Mouse (Mus musculus) forelimb bud, embryonic 11.5 days (tissue): Measurements from ENCODE around the gene Chd1.

ENCODE experiments used
- DNase-seq: peaks from one replicate; pipeline ENCODE4 v3.0.0-alpha.2; 2012; ENCODE audit warnings: low read depth, low spot score

Gene Chd1

GRCm38 (mm10) chr17:15704475-15705300, at the start of gene Chd1:
Gene Chd1 (plus strand): TSS chr17:15704967.
- DNase-seq, result peak; percentile 85

DNA sequence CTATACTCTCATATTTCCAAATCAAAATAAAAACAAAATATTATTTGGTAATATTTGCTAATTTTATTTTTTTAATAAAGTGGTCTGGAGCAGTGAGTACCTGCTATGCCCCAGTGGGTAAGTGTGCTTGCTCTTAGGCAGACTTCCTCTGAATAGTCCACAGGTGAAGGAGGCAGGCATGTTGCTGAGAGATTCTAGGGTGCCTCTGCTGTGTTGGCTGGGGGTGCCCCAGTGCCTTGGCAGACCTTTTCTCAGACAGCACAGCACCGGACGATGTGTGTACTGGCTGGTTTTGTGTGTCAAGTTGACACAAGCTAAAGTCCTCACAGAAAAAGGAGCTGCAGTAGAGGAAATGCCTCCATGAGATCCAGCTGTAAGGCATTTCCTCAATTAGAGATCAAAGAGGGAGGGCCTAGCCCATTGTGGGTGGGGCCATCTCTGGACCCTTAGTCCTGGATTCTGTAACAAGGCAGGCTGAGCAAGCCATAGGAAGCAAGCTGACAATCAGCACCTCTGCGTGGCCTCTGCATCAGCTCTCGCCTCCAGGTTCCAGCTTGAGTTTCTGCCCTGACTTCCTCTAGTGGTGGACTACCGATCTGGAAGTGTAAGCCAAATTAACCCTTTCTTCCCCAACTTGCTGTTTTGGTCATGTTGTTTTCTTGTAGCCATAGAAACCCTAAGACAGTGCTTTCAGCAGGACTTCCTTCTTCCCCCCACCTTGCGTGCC, 47.7 kb upstream of the Chd1 start:
- DNase-seq, result peak; percentile 86

DNA sequence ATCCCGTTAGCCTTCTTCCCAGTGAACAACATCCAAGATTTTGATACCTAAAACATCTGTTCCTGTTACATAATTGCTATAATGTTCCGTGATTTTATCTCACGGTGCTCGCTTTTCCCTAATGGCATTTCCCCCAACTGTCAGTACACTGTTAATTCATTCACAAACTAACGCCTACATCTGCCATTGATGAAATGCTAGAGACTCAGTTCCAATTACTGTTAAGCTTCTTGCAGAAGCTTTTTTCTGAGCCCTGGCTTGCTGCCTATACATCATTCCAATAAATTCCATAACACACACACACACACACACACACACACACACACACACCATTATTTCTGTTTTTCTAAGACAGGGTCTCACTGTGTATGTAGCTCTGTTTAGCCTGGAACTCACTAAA, 31.9 kb upstream of the Chd1 start:
- no peak for DNase-seq

DNA sequence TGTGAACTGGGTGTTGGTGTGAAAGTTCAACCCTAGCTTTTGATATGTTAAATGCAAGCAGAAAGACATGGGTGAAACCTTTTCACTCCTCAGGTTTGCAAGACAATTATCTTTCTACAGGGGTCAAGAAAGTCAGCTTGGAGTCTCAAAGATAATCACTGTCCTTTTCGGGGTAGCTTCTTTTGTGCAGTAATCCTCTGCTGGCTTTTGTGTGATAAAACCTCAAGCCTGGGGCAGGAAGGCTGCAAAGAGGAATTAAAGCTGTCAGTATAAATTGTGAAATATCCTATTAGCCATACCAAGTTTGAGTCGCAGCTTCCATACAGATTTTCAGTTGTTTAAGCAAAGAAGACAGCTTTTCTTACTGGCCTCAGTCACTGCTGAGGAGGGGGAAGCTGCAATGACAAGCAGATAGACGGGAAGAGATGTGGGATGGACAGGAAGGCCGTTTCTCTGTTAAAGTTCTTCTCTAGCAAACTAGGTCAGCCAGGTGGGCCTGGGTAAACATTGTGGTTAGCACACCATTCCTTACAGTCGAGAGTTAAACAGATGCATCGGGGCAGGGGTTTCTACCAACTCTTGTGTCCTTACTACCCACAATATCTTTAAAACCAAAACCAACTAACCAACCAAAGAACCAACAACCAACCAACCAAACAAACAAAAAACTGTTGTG, 26.7 kb upstream of the Chd1 start:
- no peak for DNase-seq

- no peak for DNase-seq
Measured at GRCm38 (mm10) chr17:15679966-15680630, 24.7 kb upstream of the Chd1 start.

DNA sequence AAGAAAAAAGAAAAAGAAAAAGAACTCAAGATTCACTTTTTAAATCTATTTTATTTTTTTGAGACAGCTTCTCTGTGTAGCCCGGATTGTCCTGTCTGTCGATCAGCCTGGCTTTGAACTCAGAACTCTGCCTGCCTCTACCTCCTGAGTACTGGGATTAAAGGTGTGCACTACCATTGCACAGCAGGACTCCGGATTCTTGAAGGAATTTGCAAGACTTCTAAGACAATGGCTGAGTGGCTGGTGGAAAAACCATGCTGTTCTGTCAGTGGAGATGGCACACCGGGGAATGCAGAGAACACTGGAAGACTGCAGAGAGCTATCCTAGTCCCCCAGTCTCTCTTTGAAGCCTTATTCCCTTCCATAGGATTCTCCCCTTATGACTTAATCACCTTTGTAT, 24.1 kb upstream of the Chd1 start:
- DNase-seq, result no peak

GRCm38 (mm10) chr17:15686396-15686795, 18.4 kb upstream of the Chd1 start:
- DNase-seq, result no peak

GRCm38 (mm10) chr17:15690304-15690703, 14.5 kb upstream of the Chd1 start:
- no peak for DNase-seq

DNA sequence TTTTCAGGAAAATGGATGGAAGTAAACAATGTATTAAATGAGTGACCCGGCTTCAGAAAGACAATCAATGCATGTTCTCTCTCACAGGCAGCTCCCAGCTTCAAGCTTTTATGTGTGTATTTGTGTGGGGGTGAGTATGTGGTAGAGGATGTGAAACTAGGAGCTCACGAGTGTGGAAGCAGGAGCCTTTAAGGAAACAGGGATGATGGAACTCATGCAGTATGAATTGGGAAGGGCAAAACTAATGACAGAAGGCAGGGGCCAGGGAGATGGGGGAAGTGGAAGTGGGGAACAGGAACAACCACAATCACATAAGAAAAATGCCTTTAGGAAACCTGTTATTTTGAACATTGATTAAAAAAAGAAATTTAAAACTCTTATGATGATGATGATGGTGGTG, 9.2 kb upstream of the Chd1 start:
- no peak for DNase-seq

DNA sequence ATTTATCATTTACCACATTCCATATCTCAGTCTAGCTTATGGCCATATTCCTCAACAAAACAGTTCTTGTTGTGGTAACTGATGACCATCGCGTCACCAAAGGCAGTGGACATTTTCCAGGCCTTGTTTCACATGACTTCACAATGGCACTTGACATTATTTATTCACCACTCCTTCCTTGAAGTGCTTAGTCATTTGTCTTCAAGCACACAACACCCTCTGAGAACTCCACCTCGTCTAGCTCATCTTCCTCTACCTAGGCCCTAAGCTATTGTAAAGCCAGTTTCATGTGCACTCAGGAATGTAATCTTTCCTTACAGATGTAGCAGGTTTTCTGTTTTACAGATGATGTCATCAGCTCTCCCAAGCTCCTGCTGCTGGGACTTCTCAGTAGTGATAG, 5.8 kb upstream of the Chd1 start:
- DNase-seq, result no peak

DNA sequence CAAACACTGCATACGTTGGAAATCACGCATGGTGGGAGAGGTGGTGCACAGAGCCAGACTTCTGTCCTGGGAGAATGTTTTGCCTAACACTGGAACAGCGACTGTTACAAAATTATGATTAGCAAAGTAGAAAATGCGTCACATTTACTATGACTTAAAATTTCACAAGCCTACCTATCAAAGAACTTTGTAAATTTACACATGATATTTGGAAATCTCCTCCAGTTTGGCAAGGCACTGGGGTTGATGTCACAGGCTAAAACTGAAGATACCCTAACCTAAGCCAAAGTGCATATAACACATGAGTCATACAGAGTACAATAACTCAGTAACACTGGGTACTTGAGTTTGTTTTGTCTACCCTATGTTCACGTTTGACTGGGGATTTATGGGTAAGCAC, 3.3 kb upstream of the Chd1 start:
- DNase-seq, result no peak

- no peak for DNase-seq
Measured at GRCm38 (mm10) chr17:15704158-15704474, 651 bp upstream of the Chd1 start.

- peak; percentile 48 for DNase-seq
Measured at GRCm38 (mm10) chr17:15705303-15706284, 827 bp downstream of the Chd1 start.

DNA sequence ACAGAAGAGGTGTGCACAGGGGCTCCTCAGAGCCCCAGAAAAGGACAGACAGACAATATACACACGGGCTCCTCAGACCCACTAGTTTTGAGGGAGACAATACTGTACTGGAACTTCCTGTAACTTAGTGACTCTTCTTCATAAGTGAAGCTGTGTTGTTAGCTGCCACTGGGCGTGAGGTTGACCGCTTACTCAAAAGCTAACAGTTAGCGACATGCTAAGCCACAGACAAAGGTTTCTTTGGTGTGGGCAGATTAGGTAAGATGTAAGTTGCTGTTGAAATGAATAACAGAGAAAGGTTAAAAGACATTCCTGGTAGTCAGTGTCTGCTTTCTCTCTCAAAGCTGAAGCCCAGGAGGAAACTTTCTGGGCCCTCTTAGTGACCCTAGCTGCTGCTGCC, 9.7 kb downstream of the Chd1 start:
- no peak for DNase-seq

GRCm38 (mm10) chr17:15715013-15715902, 10.5 kb downstream of the Chd1 start:
- DNase-seq, result no peak

- no peak for DNase-seq
Measured at GRCm38 (mm10) chr17:15715940-15716339, 11.2 kb downstream of the Chd1 start.

DNA sequence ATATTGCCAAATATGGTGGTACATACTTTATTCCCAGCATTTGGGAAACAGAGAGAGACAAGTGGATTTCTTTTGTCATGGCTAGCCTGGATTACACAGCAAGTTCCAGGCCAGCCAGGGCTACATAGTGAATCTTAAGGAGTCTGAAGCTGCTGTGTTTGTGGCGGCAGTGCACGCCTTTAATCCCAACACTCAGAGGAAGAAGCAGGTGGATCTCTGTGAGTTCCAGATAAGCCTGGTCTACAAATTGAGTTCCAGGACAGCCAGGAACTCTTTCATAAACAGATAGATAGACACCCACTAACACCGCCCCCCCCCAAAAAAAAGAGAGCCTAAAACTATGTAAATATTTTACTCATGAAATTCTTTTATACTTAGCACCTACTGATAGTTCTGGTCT, 16.1 kb downstream of the Chd1 start:
- DNase-seq, result no peak

DNA sequence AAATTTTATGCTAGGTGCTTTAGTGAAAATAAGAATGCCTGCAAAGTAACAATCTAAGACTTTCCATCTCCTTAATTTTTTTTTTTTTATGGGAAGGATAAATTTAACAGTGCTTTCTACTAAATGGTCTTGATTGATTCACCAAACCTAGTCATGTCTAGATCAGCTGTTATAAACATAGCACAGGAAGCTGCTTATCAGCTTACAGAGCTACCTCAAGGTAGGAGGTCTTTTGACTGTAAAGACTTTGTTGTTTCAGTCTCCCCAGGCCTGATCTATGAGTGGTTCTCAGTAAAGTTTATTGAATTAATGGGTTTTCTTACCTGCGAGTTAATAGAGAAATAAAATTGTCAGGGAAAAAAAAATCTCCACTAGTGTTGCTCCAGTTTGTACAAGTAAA, 18.5 kb downstream of the Chd1 start:
- no peak for DNase-seq

DNA sequence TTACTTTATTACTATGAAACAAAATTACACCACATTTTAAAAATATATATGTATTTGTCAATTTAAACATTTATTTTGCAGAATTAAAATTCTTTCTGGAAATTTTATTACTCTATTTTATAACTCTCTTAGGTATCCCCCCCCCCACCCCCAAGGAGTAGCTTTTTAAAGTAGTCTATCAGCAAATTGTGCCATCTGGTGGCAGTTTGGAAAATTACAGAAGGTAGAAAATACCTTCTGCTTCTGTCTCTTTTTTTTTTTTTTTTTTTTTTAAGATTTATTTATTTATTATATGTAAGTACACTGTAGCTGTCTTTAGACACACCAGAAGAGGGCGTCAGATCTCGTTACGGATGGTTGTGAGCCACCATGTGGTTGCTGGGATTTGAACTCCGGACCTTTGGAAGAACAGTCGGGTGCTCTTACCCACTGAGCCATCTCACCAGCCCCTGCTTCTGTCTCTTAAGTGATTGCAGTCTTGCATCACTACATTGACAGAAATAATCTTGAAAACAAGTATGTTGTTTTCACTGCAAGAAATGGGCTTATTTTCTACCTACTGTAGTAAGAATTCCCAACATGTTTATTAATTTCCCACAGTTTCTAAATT, 19.2 kb downstream of the Chd1 start:
- peak; percentile 46 for DNase-seq

GRCm38 (mm10) chr17:15731706-15732105, 26.9 kb downstream of the Chd1 start:
- no peak for DNase-seq
